Mouse (Mus musculus) lung, embryonic 16.5 days (tissue): ENCODE measurements at regions not wholly inside any gene's neighbourhood (a gene's known extent, or its start where the extent isn't known, plus 50 kb on each side); places are given as distances from the start of the nearest gene placed in this dataset.

Source experiments
- ATAC-seq: fragments of 200-750 bp; cut with Nextera tagmentation; 2 replicates; pipeline ENCODE4 v1.8.0; 2017; ENCODE audit warnings: low read depth, mild to moderate bottlenecking, moderate library complexity
- H3K27ac ChIP-seq: fragments of 300-500 bp; sonication (generic); 2 replicates; pipeline ENCODE4 v1.5.1; 2014; ENCODE audit warnings: mild to moderate bottlenecking, control low read depth, low read length
- H3K27me3 ChIP-seq: fragments of 300-500 bp; sonication (generic); 2 replicates; pipeline ENCODE4 v1.6.1; 2014; ENCODE audit warnings: low read depth, low read length, mixed read lengths; ENCODE audit not compliant: control insufficient read depth, insufficient read depth
- H3K36me3 ChIP-seq: fragments of 300-500 bp; sonication (generic); 2 replicates; pipeline ENCODE4 v1.6.1; 2014; ENCODE audit warnings: low read length; ENCODE audit not compliant: control insufficient read depth, insufficient read depth
- H3K4me1 ChIP-seq: fragments of 300-500 bp; sonication (generic); replicated peaks from 2 replicates; pipeline ENCODE4 v1.6.1; 2014; ENCODE audit warnings: low read length, mixed read lengths; ENCODE audit not compliant: control insufficient read depth, insufficient read depth
- H3K4me2 ChIP-seq: fragments of 300-500 bp; sonication (generic); 2 replicates; pipeline ENCODE4 v1.6.1; 2014; ENCODE audit warnings: low read depth, low read length, control low read depth
- H3K4me3 ChIP-seq: fragments of 300-500 bp; sonication (generic); 2 replicates; pipeline ENCODE4 v1.5.1; 2014; ENCODE audit warnings: mild to moderate bottlenecking, low read length, control low read depth
- H3K9ac ChIP-seq: fragments of 300-500 bp; sonication (generic); 2 replicates; pipeline ENCODE4 v1.6.1; 2014; ENCODE audit warnings: low read length, control low read depth
- H3K9me3 ChIP-seq: fragments of 300-500 bp; sonication (generic); 2 replicates; pipeline ENCODE4 v1.6.1; 2016; ENCODE audit warnings: low read length; ENCODE audit not compliant: control insufficient read depth
- WGBS: fragments of 180-500 bp; shearing (Covaris S2); extraction: QIAGEN DNeasy Blood & Tissue Kit; methylation state at CpG from one replicate; pipeline ENCODE4 v1.1.7; 2014; 5-methylcytosine and 5-hydroxymethylcytosine counted together

- Histone ChIP-seq H3K4me3 (no peak overlapping the region), H3K36me3 (no peaks in the 10 kb centered on the region), H3K4me2 (no peak overlapping the region), H3K27me3 (no peaks in the 10 kb centered on the region), H3K9me3 (no peaks in the 10 kb centered on the region), H3K9ac (no peak overlapping the region), H3K27ac (no peak overlapping the region), H3K4me1 (no peaks in the 10 kb centered on the region)
- WGBS = 63% methylated on average over 8 of the region's 8 CpGs
- no peak for ATAC-seq
Observed at GRCm38 (mm10) chr8:89562597-89562996, 518.6 kb upstream of the Sall1 start.

DNA sequence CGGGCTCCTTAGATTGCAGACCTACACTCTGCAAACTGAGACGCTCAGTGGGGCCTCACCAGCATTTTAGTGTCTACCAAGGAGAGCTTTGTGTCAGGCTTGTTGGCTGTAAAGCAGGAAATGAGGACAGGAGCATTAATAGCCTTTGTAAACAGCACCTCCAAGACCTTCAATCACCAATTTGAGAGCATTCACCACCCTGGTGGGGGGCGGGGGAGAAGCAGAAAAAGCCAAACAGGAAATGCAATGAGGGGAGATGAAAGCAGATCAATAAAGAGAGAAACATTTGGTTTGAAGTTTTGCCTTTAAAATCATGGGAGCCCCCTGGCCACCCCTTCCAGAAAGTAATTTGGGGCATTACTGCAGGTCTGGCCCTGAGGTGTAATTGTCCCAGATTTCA lies 497.3 kb upstream of the Sall1 start:
- H3K4me3 ChIP-seq = no peak overlapping the region
- no peak overlapping the region for H3K9ac ChIP-seq
- no peak overlapping the region for H3K27ac ChIP-seq
- no peaks in the 10 kb centered on the region for H3K27me3 ChIP-seq
- H3K4me1 ChIP-seq = no peaks in the 10 kb centered on the region
- no peaks in the 10 kb centered on the region for H3K36me3 ChIP-seq
- ATAC-seq = no peak
- H3K4me2 ChIP-seq = no peak overlapping the region
- WGBS = 38% methylated on average over 3 of the region's 3 CpGs
- H3K9me3 ChIP-seq = no peaks in the 10 kb centered on the region

- H3K27ac ChIP-seq = no peak overlapping the region
- ATAC-seq = no peak
- no peak overlapping the region for H3K4me3 ChIP-seq
- H3K4me2 ChIP-seq = no peak overlapping the region
- no peaks in the 10 kb centered on the region for H3K9me3 ChIP-seq
- no peaks in the 10 kb centered on the region for H3K27me3 ChIP-seq
- H3K4me1 ChIP-seq = no peaks in the 10 kb centered on the region
- no peak overlapping the region for H3K9ac ChIP-seq
- no peaks in the 10 kb centered on the region for H3K36me3 ChIP-seq
- WGBS = 52% methylated on average over 10 of the region's 10 CpGs
Observed at GRCm38 (mm10) chr8:89534605-89535004, 490.6 kb upstream of the Sall1 start.

GRCm38 (mm10) chr8:89525041-89525440 lies 481.1 kb upstream of the Sall1 start:
- Histone ChIP-seq H3K27me3 (no peaks in the 10 kb centered on the region), H3K36me3 (no peaks in the 10 kb centered on the region), H3K4me3 (no peak overlapping the region), H3K9me3 (no peaks in the 10 kb centered on the region), H3K4me2 (no peak overlapping the region), H3K9ac (no peak overlapping the region), H3K4me1 (no peaks in the 10 kb centered on the region), H3K27ac (no peak overlapping the region)
- 73% methylated on average over 6 of the region's 6 CpGs for WGBS
- no peak for ATAC-seq

GRCm38 (mm10) chr8:89523336-89523735 lies 479.4 kb upstream of the Sall1 start:
- H3K4me1 ChIP-seq = no peaks in the 10 kb centered on the region
- no peaks in the 10 kb centered on the region for H3K9me3 ChIP-seq
- H3K27ac ChIP-seq = no peak overlapping the region
- WGBS = 72% methylated on average over 3 of the region's 3 CpGs
- H3K36me3 ChIP-seq = no peaks in the 10 kb centered on the region
- no peaks in the 10 kb centered on the region for H3K27me3 ChIP-seq
- no peak overlapping the region for H3K9ac ChIP-seq
- H3K4me2 ChIP-seq = no peak overlapping the region
- H3K4me3 ChIP-seq = no peak overlapping the region
- ATAC-seq = no peak

GRCm38 (mm10) chr8:89516602-89517001 lies 472.6 kb upstream of the Sall1 start:
- Histone ChIP-seq H3K4me1 (no peaks in the 10 kb centered on the region), H3K4me2 (no peak overlapping the region), H3K9me3 (no peaks in the 10 kb centered on the region), H3K27ac (no peak overlapping the region), H3K4me3 (no peak overlapping the region), H3K9ac (no peak overlapping the region), H3K36me3 (no peaks in the 10 kb centered on the region), H3K27me3 (no peaks in the 10 kb centered on the region)
- 46% methylated on average over 2 of the region's 2 CpGs for WGBS
- ATAC-seq = no peak

- no peak overlapping the region for H3K27ac ChIP-seq
- no peaks in the 10 kb centered on the region for H3K27me3 ChIP-seq
- H3K36me3 ChIP-seq = no peaks in the 10 kb centered on the region
- H3K9me3 ChIP-seq = no peaks in the 10 kb centered on the region
- 81% methylated on average over 3 of the region's 3 CpGs for WGBS
- no peak overlapping the region for H3K9ac ChIP-seq
- no peaks in the 10 kb centered on the region for H3K4me1 ChIP-seq
- H3K4me2 ChIP-seq = no peak overlapping the region
- no peak overlapping the region for H3K4me3 ChIP-seq
- no peak for ATAC-seq
Observed at GRCm38 (mm10) chr8:89514270-89514669, 470.3 kb upstream of the Sall1 start.

DNA sequence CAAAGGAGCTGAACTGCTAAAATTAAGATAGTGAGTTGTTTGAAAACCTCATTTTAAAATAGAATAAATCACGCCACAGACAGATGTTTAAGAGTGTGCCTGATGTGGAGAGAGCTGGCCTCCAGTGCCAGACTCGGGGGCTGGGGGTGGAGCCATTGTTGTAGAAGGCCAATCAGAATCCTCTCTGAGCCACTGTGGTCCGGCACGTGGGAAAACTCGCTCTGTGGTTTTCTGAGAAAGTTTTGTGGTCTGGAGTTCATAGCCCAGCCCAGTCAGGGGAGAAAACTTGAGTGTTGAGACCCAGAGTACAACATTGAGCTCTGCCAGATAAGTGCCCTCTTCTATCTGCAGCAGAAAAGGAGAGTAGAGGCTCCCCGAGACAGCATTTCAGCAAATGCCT lies 463.7 kb upstream of the Sall1 start:
- Histone ChIP-seq H3K27me3 (no peaks in the 10 kb centered on the region), H3K4me3 (no peak overlapping the region), H3K9me3 (no peaks in the 10 kb centered on the region), H3K4me1 (no peaks in the 10 kb centered on the region), H3K36me3 (no peaks in the 10 kb centered on the region), H3K4me2 (no peak overlapping the region), H3K27ac (no peak overlapping the region), H3K9ac (no peak overlapping the region)
- WGBS = 27% methylated on average over 6 of the region's 6 CpGs
- no peak for ATAC-seq

DNA sequence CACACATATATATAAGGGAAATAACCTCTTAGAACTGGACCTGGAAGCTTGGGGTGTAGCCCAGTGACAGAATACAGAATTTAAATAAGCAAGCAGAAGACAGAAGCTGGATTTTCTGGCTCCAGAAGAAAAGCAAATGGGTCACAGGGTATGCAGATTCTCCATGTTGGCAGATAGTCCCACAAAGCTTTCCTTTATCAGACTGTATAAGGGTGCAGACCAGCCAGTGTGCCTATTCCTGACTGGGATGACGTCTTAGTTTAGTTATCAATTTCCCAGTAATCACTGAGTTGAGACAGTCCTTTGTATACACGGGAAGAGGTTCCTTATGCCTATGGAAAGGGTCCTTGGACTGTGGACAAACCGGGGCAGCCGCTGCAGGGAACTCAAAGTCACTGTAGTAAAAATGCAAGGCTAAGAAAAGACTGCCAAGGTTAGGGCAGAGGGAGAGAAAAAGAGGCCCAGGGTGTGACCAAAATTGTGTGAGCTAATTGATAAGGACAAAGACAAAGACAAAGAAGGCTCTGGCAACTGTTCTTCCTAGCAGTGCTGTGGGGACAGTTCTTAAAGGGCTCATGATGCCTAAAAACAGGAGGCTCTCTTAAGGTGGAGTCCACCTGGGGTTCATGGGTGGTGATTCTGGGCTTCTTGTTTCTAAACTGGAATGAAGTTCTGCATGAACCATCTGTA lies 459.7 kb upstream of the Sall1 start:
- no peaks in the 10 kb centered on the region for H3K36me3 ChIP-seq
- no peak overlapping the region for H3K4me2 ChIP-seq
- no peaks in the 10 kb centered on the region for H3K4me1 ChIP-seq
- no peak for ATAC-seq
- H3K27ac ChIP-seq = no peak overlapping the region
- no peak overlapping the region for H3K9ac ChIP-seq
- 51% methylated on average over 4 of the region's 4 CpGs for WGBS
- H3K27me3 ChIP-seq = no peaks in the 10 kb centered on the region
- no peak overlapping the region for H3K4me3 ChIP-seq
- no peaks in the 10 kb centered on the region for H3K9me3 ChIP-seq

DNA sequence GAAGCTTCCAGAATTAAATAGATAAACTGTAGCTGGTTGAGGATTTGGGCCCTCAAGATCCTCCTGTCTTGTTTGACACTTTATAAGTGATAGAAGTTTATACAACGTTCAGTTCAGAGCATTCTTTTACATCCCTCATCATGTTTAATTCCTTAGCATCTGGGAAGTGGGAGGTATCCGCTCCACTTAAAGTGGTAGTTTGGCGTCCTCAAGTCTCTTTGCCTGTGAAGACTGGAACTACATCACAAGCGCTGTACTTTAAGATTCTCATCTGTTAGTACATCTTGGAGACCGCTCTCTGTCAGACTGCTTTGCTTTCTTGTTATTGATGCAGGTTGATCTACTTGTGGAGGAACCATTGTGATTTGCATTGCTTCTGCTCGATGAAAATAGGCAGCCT lies 459.1 kb upstream of the Sall1 start:
- H3K27ac ChIP-seq = no peak overlapping the region
- H3K27me3 ChIP-seq = no peaks in the 10 kb centered on the region
- H3K9me3 ChIP-seq = no peaks in the 10 kb centered on the region
- H3K4me3 ChIP-seq = no peak overlapping the region
- no peaks in the 10 kb centered on the region for H3K4me1 ChIP-seq
- no peak overlapping the region for H3K9ac ChIP-seq
- ATAC-seq = no peak
- 77% methylated on average over 6 of the region's 6 CpGs for WGBS
- no peaks in the 10 kb centered on the region for H3K36me3 ChIP-seq
- H3K4me2 ChIP-seq = no peak overlapping the region
